Mouse (Mus musculus) intestine, postnatal 0 days (tissue): Measurements from ENCODE around the gene Serpinb1b. TPM values are rescaled to one million over a fixed set of nuclear protein-coding genes. Genes with fewer than 3 reads are reported as not detected.

Source experiments
- ATAC-seq: fragments of 200-750 bp; cut with Nextera tagmentation; 2 replicates; pipeline ENCODE4 v1.8.0; 2017; ENCODE audit warnings: mild to moderate bottlenecking, moderate TSS enrichment, moderate library complexity
- H3K27ac ChIP-seq: fragments of 300-500 bp; sonication (generic); 2 replicates; pipeline ENCODE4 v1.5.1; 2014; ENCODE audit warnings: mild to moderate bottlenecking, low read depth, low read length, moderate library complexity
- H3K27me3 ChIP-seq: fragments of 300-500 bp; sonication (generic); replicated peaks from 2 replicates; pipeline ENCODE4 v1.6.1; 2014; ENCODE audit warnings: low read length, mixed read lengths; ENCODE audit not compliant: control insufficient read depth, insufficient read depth
- H3K36me3 ChIP-seq: fragments of 300-500 bp; sonication (generic); 2 replicates; pipeline ENCODE4 v1.6.1; 2014; ENCODE audit warnings: mild to moderate bottlenecking, moderate library complexity; ENCODE audit not compliant: control insufficient read depth, insufficient read depth
- H3K4me1 ChIP-seq: fragments of 300-500 bp; sonication (generic); replicated peaks from 2 replicates; pipeline ENCODE4 v1.6.1; 2014; ENCODE audit warnings: antibody characterized with exemption, low read length, mixed read lengths; ENCODE audit not compliant: control insufficient read depth, insufficient read depth
- H3K4me2 ChIP-seq: fragments of 300-500 bp; sonication (generic); replicated peaks from 2 replicates; pipeline ENCODE4 v1.6.1; 2014; ENCODE audit warnings: low read depth, mild to moderate bottlenecking, moderate library complexity
- H3K4me3 ChIP-seq: fragments of 300-500 bp; sonication (generic); 2 replicates; pipeline ENCODE4 v1.5.1; 2014; ENCODE audit warnings: low read depth, low read length
- H3K9ac ChIP-seq: fragments of 300-500 bp; sonication (generic); 2 replicates; pipeline ENCODE4 v1.6.1; 2014; ENCODE audit warnings: mild to moderate bottlenecking, low read depth, low read length
- H3K9me3 ChIP-seq: fragments of 300-500 bp; sonication (generic); 2 replicates; pipeline ENCODE4 v1.6.1; 2016; ENCODE audit warnings: mixed run types; ENCODE audit not compliant: control insufficient read depth
- CTCF ChIP-seq: sonication (generic); IDR thresholded peaks from 2 replicates; pipeline ENCODE4 v1.5.1; 2016; ENCODE audit warnings: low read depth, mild to moderate bottlenecking, control low read depth, antibody characterized with exemption, moderate library complexity
- whole genome bisulfite sequencing: fragments of 180-500 bp; shearing (Covaris S2); extraction: QIAGEN DNeasy Blood & Tissue Kit; methylation state at CpG from one replicate; pipeline ENCODE4 v1.1.7; 2014; 5-methylcytosine and 5-hydroxymethylcytosine counted together
- polyA plus RNA-seq: library from polyadenylated mRNA; unstranded; fragments of >200 nt; fragmentation: Nextera tagmentation; extraction: Ambion mirVana; gene quantifications from 2 replicates; pipeline ENCODE4 v1.2.1, GENCODE M21; 2015

Gene Serpinb1b
- polyA plus RNA-seq, 1 experiment from 2014 or later: 0.17 TPM

DNA sequence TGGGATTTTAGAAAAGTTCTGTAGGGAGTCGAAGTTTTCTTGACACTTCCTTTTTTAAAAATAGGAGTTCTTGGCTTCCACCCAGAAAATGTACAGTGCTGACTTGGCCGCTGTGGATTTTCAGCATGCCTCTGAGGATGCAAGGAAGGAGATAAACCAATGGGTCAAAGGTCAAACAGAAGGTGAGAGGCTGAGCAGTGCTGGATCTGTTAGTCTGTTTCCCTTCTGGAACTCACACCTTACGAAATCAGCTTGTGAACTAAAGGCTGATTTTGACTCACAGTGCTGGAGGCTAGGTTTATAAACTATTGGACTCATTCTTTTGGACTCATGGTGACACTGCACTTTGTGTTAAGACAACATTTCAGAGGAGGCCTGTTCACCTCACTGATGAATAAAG lies 11.2 kb downstream of the Serpinb1b start:
- no peak overlapping the region for H3K4me3 ChIP-seq

DNA sequence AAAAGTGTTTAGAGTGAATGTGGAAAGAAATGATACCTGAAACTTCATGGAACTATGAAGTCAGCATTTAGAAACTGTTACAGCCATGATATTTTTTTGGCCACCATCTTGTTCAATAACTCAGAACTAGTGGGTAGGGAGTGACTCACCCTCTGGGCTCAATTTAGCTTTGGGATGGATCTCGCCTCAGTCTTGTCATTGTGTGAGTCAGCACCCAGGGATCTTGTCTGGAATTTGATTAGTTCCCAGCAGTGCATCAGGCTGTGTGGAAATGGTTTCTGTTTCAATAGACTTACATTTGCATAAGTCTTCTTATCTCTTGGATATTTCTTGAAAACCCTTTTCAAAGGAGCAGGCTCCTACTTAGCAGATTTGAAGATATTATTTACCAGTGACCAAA lies 12.2 kb downstream of the Serpinb1b start:
- H3K4me3 ChIP-seq: no peak overlapping the region
- H3K9ac ChIP-seq: no peak overlapping the region
- H3K9me3 ChIP-seq: no peaks in the 10 kb centered on the region
- WGBS: 76% methylated on average over 1 of the region's 1 CpGs
- no peaks in the 10 kb centered on the region for H3K27me3 ChIP-seq
- no peaks in the 10 kb centered on the region for H3K4me1 ChIP-seq
- TF ChIP-seq CTCF: no peak
- H3K27ac ChIP-seq: no peak overlapping the region
- H3K36me3 ChIP-seq: no peaks in the 10 kb centered on the region
- no peak overlapping the region for H3K4me2 ChIP-seq
- no peak for ATAC-seq

More for the DNA sequence above, 11.2 kb downstream of the Serpinb1b start:
- Histone ChIP-seq H3K4me2 (no peak overlapping the region), H3K36me3 (no peaks in the 10 kb centered on the region), H3K4me1 (no peaks in the 10 kb centered on the region), H3K27ac (no peak overlapping the region), H3K27me3 (no peaks in the 10 kb centered on the region), H3K9me3 (no peaks in the 10 kb centered on the region), H3K9ac (no peak overlapping the region)
- no peak for ATAC-seq
- 49% methylated on average over 3 of the region's 3 CpGs for WGBS
- no peak for TF ChIP-seq CTCF

DNA sequence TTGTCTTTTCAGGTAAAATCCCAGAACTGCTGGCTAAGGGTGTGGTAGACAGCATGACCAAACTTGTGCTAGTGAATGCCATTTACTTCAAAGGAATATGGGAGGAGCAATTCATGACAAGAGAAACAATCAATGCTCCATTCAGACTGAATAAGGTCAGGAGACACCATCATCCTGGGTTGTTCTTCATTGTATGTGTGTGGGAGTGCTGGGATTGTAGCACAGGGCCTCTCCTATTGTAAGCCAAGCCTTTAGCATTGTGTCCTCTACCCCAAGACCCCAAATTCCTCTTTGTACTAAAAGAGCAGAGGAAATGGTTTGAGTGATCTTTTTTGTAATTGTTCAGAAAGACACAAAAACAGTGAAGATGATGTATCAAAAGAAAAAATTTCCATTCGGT lies 12.9 kb downstream of the Serpinb1b start:
- Histone ChIP-seq H3K9ac (no peak overlapping the region), H3K9me3 (no peaks in the 10 kb centered on the region), H3K4me2 (no peak overlapping the region), H3K4me3 (no peak overlapping the region), H3K4me1 (no peaks in the 10 kb centered on the region), H3K27ac (no peak overlapping the region), H3K36me3 (no peaks in the 10 kb centered on the region), H3K27me3 (no peaks in the 10 kb centered on the region)
- no peak for TF ChIP-seq CTCF
- ATAC-seq: no peak
- WGBS: 91% methylated on average over 1 of the region's 1 CpGs

DNA sequence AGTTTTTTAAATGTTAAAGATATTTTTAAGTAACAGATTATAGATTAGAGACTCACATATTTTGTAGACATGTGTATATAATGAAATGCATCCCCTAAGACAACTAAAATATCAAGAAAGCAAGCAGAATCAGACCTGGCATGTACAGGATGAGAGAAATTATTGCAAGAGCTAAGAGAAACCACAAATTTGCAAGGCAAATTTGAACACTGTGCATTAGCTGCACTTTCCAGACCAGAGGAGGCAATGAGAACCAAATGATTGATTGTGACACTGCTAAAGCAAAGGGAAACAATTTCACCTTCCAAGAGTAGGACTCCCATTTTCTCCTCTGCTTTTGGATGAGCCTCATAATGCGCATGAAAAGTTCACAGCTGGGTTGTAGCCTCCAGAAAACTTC lies 17.2 kb downstream of the Serpinb1b start:
- no peak for TF ChIP-seq CTCF
- Histone ChIP-seq H3K4me2 (no peak overlapping the region), H3K27ac (no peak overlapping the region), H3K4me3 (no peak overlapping the region), H3K9me3 (no peaks in the 10 kb centered on the region), H3K27me3 (no peaks in the 10 kb centered on the region), H3K4me1 (no peaks in the 10 kb centered on the region), H3K9ac (no peak overlapping the region), H3K36me3 (no peaks in the 10 kb centered on the region)
- no peak for ATAC-seq
- 71% methylated on average over 1 of the region's 1 CpGs for WGBS

DNA sequence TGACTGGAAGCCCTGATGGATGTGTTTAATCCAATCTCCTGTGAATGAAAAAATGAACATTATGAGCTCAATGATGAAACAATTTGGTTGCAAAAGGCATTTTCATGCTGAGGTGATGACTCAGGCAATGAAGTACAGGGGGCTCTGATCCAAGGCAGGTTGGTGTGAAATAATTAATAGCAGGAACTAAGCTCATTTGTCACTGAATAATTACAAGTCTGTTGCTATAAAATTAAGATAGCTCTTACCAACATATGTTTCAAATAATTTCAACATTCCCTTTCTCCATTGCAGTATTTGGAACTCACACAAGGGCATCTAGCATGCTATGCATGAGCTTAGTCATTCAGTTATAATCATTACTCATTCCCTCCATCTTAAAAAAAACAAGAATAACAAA lies 27.3 kb downstream of the Serpinb1b start:
- Histone ChIP-seq H3K4me1 (no peaks in the 10 kb centered on the region), H3K27ac (no peak overlapping the region), H3K9ac (no peak overlapping the region), H3K27me3 (no peaks in the 10 kb centered on the region), H3K36me3 (no peaks in the 10 kb centered on the region), H3K9me3 (no peaks in the 10 kb centered on the region), H3K4me2 (no peak overlapping the region), H3K4me3 (no peak overlapping the region)
- no peak for ATAC-seq
- no peak for TF ChIP-seq CTCF

DNA sequence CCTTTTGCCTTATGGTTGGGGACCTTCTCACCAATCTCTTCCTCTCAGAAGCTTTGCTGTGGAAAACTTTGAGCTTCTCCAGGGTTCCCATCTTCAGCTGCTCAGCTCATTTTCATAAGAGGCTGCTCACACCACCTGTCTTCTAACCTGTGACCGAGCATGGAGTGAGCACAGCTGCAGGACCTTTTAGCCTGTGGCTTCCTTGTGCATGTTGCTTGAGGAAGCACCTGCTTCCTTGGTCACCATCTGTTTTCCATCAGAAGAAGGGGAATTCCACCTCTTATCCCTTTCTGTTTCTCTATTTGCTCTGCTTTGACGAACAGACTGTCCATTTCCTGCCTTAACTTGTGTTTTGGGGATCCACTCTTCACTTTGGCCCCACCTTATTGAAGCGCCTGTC lies 34.7 kb downstream of the Serpinb1b start:
- Histone ChIP-seq H3K9ac (no peak overlapping the region), H3K4me1 (no peaks in the 10 kb centered on the region), H3K4me2 (no peak overlapping the region), H3K27ac (no peak overlapping the region), H3K9me3 (no peaks in the 10 kb centered on the region), H3K27me3 (no peaks in the 10 kb centered on the region), H3K4me3 (no peak overlapping the region), H3K36me3 (no peaks in the 10 kb centered on the region)
- 55% methylated on average over 3 of the region's 3 CpGs for WGBS
- no peak for ATAC-seq
- no peak for TF ChIP-seq CTCF

DNA sequence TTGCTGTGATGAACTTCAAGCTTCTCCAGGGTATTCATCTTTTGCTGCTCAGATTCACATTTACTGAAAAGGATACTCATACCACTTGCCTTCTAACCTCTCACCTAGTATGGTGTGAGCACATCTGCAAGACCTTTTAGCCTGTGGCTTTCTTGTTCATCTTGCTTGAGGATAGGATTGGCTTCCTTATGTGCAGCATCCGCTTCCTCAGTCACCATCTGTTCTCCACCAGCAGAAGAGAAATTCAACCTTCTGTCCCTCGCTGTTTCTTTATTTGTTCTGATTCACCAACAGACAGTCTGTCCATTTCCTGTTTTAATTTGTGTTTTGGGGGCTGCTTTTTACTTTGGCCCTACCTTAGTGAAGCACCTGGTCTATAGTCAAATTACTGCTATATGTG lies 59.3 kb downstream of the Serpinb1b start:
- H3K36me3 ChIP-seq: no peaks in the 10 kb centered on the region
- H3K4me1 ChIP-seq: no peaks in the 10 kb centered on the region
- no peak overlapping the region for H3K27ac ChIP-seq
- no peaks in the 10 kb centered on the region for H3K27me3 ChIP-seq
- ATAC-seq: no peak
- no peak overlapping the region for H3K9ac ChIP-seq
- H3K4me3 ChIP-seq: no peak overlapping the region
- TF ChIP-seq CTCF: no peak
- no peak overlapping the region for H3K4me2 ChIP-seq
- H3K9me3 ChIP-seq: no peaks in the 10 kb centered on the region
- WGBS: 91% methylated on average over 2 of the region's 2 CpGs
